Mouse (Mus musculus) ES-E14 (cell line): Measurements from ENCODE around the gene Cryzl1.

Experiments used
- CHD2 ChIP-seq: IDR thresholded peaks from 2 replicates; pipeline ENCODE4 v1.6.1; 2014; ENCODE audit warnings: mild to moderate bottlenecking, low read depth, low read length, inconsistent platforms
- HCFC1 ChIP-seq: IDR thresholded peaks from 2 replicates; pipeline ENCODE4 v1.6.1; 2012; ENCODE audit warnings: low read length, inconsistent platforms, borderline replicate concordance; ENCODE audit not compliant: insufficient read depth
- ZC3H11A ChIP-seq: IDR thresholded peaks from 2 replicates; pipeline ENCODE4 v1.6.1; 2012; ENCODE audit warnings: low read depth, mild to moderate bottlenecking, inconsistent platforms, low read length, borderline replicate concordance

DNA sequence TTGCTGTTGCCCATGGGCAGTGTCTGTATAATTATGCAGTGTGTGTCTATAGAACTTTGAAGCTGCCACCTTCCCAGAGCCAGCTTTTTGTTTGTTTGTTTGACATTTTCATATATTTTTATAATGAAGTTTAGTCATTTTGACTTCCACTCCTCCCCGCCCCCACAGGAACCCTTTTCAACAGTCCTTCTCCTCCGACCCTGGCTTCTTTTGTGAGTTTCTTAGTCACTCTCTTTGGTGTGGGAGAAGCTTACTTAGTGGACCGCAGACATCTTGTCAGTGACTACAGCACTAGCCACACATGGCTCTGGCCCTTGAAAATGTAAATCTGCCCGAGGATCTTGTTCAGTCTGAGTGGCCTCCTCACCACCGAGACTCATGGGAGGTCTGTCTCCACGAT is 35.6 kb upstream of the Cryzl1 start:
- TF ChIP-seq CHD2 (no peak), HCFC1 (no peak), ZC3H11A (no peak)
